Mouse (Mus musculus) gastrocnemius, postnatal 4 days (tissue): ENCODE results near the gene 1700025G04Rik. TPM values are rescaled to one million over a fixed set of nuclear protein-coding genes. Genes with fewer than 3 reads are reported as not detected.

Experiments used
- DNase-seq, 2 experiments: peaks; one replicate each; pipeline ENCODE4 v3.0.0; 2021 to 2022; ENCODE audit warnings: low spot score in 2 of 2, mixed read lengths in 2 of 2
- total RNA-seq, 2 experiments: library from RNA; stranded (reverse); gene quantifications; 2 replicates each; pipeline ENCODE4 v1.2.3; 2021

Gene 1700025G04Rik
- total RNA-seq, 2 experiments from 2014 or later = 68.5 to 84.0 TPM

DNA sequence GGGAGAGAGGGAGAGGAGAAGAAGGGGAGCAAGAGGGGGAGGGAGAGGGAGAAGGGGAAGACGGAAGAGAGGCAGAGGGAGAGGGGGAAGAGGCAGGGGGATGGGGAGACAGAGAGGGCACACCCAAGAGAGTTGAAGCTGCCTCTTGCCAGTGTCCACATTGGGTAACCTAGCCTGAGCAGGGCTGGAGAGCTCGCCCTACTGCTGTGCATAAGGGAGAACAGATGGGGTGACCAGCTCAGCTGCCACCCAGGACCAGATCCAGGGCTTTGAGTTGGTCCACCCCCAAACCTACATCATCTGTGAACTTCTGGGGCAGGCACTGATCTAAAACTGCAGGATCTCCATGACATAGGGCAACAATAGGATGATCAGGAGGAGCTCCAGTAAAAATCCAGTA is 125.1 kb downstream of the 1700025G04Rik start:
- DNase-seq = no peak

GRCm38 (mm10) chr1:151963248-151963647 is 126.7 kb downstream of the 1700025G04Rik start:
- DNase-seq = no peak

- no peak for DNase-seq
These were observed 127.8 kb downstream of the 1700025G04Rik start for GRCm38 (mm10) chr1:151962078-151962477.

GRCm38 (mm10) chr1:151961204-151961603 is 128.7 kb downstream of the 1700025G04Rik start:
- DNase-seq = no peak

GRCm38 (mm10) chr1:151959010-151959409 is 130.9 kb downstream of the 1700025G04Rik start:
- no peak for DNase-seq

GRCm38 (mm10) chr1:151958442-151958841 is 131.5 kb downstream of the 1700025G04Rik start:
- no peak for DNase-seq

GRCm38 (mm10) chr1:151957669-151958068 is 132.3 kb downstream of the 1700025G04Rik start:
- no peak for DNase-seq

DNA sequence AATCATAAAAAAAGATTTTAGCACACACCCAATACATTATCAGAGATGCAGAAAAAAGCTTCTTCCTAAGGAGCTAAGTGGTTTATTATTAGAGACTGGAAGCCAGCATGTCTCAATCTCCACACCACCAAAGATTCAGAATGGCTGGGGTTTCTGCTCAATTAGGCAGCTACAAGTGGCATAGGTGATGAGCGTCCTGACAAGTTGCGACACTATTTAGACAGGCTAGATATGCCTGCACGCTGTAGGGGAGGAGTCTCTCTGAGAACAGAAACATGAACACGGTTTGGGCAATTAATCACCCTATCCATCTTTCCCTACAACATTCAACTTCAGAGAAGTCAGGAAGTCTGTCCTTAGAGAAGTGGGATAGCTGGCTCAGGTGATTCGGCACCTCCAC is 134.1 kb downstream of the 1700025G04Rik start:
- DNase-seq = no peak

GRCm38 (mm10) chr1:151953563-151953962 is 136.4 kb downstream of the 1700025G04Rik start:
- DNase-seq = peak; percentile 53 to 76

GRCm38 (mm10) chr1:151948065-151948464 is 141.9 kb downstream of the 1700025G04Rik start:
- no peak for DNase-seq

DNA sequence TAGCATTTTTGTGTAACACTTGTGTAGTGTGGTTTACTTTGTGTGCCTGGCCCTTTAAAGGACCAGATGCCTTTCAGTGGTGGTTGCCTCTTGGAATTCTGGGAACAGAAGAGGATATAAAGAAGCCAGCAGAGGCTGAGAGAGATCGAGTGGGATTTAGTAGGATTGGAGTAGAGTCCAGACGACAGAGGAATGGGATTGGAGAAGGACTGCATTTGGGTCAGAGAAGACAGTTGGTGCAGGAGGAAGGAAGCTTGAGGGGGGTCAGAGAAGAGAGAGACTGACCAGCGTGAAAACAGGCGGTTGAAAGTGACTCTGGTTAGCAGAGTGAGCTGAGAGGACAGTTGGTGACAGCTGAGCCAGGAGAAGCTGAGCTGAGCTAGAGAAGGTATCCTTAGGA is 142.4 kb downstream of the 1700025G04Rik start:
- DNase-seq = no peak

DNA sequence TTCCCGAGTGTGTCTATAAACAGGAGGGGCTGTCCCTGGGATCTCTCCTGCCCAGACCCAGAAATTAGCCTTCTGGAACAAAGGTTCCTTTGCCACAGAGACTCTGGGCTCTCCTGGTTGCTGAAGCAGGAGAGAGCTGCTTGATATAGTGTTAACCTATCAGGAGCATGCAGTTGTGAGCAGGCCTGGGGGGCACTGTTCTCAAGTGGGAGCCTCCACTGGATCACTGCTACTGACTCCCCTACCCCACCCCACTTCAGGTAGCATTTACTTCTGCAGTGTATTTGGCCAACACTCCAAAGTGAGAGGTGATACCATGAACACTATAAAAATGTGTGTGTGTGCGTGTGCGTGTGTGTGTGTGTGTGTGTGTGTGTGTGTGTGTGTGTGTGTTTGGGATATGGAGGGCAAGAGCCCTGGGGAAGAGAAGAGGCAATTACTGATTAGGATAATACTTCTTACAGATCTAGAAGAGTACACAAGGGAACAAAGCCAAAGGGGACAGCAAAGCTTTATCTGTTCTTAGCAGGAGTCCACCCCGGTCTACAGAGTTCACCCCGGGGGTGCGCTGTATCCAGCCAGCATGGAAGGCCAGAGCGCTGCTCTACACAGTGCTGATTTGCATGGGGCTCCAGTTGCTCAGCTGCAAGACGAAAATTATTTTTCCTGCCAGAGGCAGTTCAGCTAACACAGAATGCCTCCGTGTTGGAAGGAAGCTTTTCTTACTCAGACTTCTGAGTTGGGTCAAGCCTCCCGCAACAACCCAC is 145.3 kb downstream of the 1700025G04Rik start:
- peak in 1 of 2 experiments; percentile 23 for DNase-seq

DNA sequence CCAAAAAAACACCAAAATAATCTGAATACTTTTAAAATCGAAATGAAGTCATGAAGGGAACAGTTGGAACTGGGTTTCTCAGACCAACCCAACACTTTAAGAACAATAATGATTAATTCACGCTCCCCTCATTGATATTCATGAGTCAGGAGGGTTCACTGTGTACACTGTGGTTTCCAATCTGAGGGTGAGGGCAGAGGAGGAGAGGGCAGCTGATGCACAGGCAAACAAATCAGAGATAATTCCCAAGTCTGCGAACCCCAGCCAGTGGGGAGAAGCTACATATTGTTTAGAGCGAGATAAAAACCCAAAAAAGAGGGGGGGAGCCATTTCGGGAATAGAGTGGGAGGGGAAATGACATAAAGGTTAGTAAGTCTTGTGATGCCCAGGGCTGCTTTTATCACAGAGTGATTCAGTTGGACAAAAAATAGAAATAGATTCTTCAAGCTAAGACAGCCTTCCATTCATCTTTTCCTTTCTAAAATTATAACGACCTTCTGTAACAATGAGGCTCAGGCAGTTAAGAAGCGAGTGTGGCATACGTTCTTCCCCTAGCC is 146.2 kb downstream of the 1700025G04Rik start:
- no peak for DNase-seq

DNA sequence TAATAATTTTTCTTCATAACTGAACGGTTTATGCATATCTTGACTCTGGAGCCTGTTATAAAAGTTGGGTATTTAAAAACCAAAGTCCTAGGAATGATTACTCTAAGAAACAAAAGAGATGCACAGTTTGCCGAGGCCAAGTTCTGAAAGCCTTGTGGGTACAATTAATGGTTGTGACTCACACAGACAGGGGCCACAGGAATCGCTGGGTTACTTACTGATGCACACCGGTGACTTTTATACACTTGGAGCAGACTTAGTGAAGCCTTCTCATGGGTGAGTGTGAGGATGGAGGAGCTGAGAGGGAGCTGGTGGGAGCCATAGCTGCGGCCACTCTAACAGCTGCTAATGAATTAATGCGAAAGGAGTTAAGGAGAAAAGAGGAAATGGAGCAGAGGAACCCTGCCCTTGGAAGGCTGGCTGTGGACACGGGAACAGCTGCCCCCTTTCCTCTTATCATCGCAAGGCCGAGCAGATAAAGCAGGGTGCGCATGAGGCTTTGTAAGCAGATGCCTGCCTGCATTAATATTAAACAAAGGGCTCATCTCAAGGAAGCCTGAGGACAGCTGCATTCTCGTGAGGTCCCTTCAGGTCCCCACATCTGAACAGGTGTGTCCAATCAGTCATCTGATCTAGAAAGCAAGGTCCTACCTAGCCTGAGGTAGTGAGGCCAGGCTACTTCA is 146.8 kb downstream of the 1700025G04Rik start:
- DNase-seq = no peak

DNA sequence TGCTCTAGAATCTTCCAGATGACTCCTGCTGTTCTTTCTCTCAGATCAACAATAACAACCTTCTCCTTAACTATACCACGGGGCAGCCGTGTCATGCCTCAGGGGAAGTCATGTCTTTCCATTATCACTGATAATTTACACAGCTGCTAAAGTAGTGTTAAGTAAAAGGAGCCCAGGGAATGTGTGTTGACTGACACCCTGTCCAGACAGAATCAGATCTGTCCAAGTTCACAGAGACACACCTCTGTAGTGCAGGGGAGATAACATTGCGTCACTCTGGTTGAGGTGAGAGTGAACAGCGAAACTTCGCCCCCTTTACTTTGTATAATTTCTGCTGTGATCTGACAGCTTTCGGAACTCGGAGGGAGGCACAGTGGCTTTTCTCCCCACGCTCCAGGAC is 149.9 kb downstream of the 1700025G04Rik start:
- no peak for DNase-seq

GRCm38 (mm10) chr1:151939510-151939909 is 150.4 kb downstream of the 1700025G04Rik start:
- DNase-seq = no peak

GRCm38 (mm10) chr1:151933605-151934004 is 156.3 kb downstream of the 1700025G04Rik start:
- no peak for DNase-seq

DNA sequence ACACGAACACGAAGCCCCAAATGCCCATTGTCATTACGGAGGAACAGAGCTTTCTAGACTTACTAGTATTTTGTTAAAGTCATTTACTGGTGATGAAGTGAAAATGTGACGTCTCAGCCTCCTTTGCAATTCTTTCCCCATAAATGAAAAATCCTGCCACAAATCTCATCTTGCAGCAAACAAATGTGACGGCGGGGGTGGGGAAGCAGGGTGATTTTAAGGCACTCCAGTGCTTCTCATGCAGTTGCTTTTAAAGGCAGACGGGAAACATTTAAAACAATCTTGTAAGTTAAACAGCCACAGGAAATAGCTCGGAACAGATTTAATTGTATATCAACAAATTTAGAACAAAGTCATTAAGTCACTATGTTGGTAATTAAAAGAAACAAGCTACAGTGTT is 163.1 kb downstream of the 1700025G04Rik start:
- no peak for DNase-seq

GRCm38 (mm10) chr1:151926141-151926540 is 163.8 kb downstream of the 1700025G04Rik start:
- no peak for DNase-seq

DNA sequence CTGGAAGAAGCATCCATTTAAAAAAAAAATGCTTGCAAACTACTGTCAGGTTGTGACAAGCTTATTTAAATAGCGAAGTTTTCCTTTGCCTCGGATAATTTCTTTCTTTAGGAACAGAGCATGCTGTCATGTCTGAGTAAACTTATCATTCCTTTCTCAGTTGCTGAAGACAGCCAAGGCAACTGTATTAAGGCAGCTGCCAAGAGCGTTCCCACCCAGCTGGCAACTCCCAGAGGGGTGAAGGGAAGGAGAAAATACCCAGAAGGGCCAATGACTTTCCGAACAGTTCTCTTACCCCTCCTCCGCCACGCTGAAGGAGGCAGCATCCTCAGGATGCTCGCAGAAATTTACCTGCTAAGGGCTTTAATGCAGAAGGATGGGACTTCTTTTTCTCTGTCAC is 164.2 kb downstream of the 1700025G04Rik start:
- DNase-seq = no peak

DNA sequence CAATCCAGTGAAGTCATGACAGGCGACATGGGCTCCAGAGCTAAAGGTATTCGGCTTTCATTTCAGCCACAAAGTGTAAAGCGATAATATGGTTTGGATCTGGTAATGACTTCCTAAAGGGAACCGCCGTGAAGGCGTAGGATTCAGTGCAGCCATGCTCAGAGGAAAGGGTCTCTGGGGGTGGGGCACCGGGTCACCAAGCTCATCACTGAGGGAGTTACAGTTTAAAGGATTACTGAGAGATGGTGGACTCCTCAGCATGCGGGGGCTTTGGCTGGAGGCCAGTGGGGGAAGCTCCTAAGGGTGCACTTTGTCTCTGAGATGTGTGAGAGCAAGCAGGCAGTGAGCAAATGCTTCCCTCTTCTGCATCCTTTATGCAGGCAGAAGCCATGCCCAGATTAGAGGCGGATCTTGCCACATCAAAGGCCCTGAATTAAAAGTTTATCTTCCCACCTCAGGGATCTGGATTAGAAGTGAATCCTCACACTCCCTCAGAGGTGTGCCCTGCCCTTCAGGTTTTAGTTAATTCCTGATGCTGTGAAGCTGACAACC is 171.0 kb downstream of the 1700025G04Rik start:
- DNase-seq = no peak

- DNase-seq = no peak
These were observed 172.2 kb downstream of the 1700025G04Rik start for GRCm38 (mm10) chr1:151917736-151918135.
